Mouse (Mus musculus) lung, adult 2 months (tissue): ENCODE data around the gene Muc1. TPM values are rescaled to one million over a fixed set of nuclear protein-coding genes. Genes with fewer than 3 reads are reported as not detected.

Source experiments
- DNase-seq: peaks from one replicate; pipeline ENCODE4 v3.0.0; 2022
- H3K4me1 ChIP-seq: fragments of 200-500 bp; 2 replicates; pipeline ENCODE4 v1.6.1; 2011; ENCODE audit warnings: low read length; ENCODE audit not compliant: control insufficient read depth, insufficient read depth
- H3K4me3 ChIP-seq: fragments of 200-500 bp; replicated peaks from 2 replicates; pipeline ENCODE3; 2011; ENCODE audit warnings: low read depth, mild to moderate bottlenecking, control low read depth, low read length; ENCODE audit errors: extremely low read depth
- CTCF ChIP-seq: fragments of 200-500 bp; IDR thresholded peaks from 2 replicates; pipeline ENCODE4 v1.5.1; 2011; ENCODE audit warnings: mild to moderate bottlenecking, low read length, control low read depth; ENCODE audit not compliant: insufficient read depth
- POLR2A ChIP-seq: fragments of 200-500 bp; IDR thresholded peaks from 2 replicates; pipeline ENCODE4 v1.6.1; 2011; ENCODE audit warnings: low read depth, mild to moderate bottlenecking, control low read depth, low read length, borderline replicate concordance; ENCODE audit errors: extremely low read depth
- WGBS: fragments of 180-500 bp; shearing (Covaris S2); methylation state at CpG from one replicate; pipeline ENCODE4 v1.1.7; 2018; 5-methylcytosine and 5-hydroxymethylcytosine counted together
- polyA plus RNA-seq: library from polyadenylated mRNA; depleted of rRNA; stranded (reverse); fragments of >200 nt; gene quantifications from 2 replicates; pipeline ENCODE4 v1.2.3, GENCODE M21; 2012

Gene Muc1
- polyA plus RNA-seq, 1 experiment = 354 TPM

- WGBS = 39% methylated on average over 5 of the region's 5 CpGs
- Histone ChIP-seq H3K4me1 (peaks cover 8% of the 10 kb centered on the region; the same call in 1 of the 2 replicates), H3K4me3 (no peak overlapping the region)
- no peak for DNase-seq
- no peak for TF ChIP-seq POLR2A
- TF ChIP-seq CTCF = no peak
These were observed 27.3 kb downstream of the Muc1 start for GRCm38 (mm10) chr3:89256177-89256576.

- Histone ChIP-seq H3K4me1 (peaks cover 7% of the 10 kb centered on the region; the same call in 1 of the 2 replicates), H3K4me3 (no peak within 1 kb of the TSS)
- DNase-seq = no peak
- WGBS = 50% methylated on average over 7 of the region's 7 CpGs
- TF ChIP-seq CTCF = no peak
- TF ChIP-seq POLR2A = no peak
These were observed 30.2 kb downstream of the Muc1 start, which contains the start of gene Dpm3 for GRCm38 (mm10) chr3:89259076-89259475. TSS of gene Dpm3 (plus strand) at chr3:89259358.

- DNase-seq = no peak
- TF ChIP-seq CTCF (no peak), POLR2A (no peak)
- H3K4me1 ChIP-seq = peaks cover 7% of the 10 kb centered on the region; the same call in 1 of the 2 replicates
- no peak overlapping the region for H3K4me3 ChIP-seq
- WGBS = 84% methylated on average over 3 of the region's 3 CpGs
These were observed 31.4 kb downstream of the Muc1 start for GRCm38 (mm10) chr3:89260211-89260610.

- DNase-seq = no peak
- 45% methylated on average over 10 of the region's 10 CpGs for WGBS
- H3K4me3 ChIP-seq = no peak overlapping the region
- no peak for TF ChIP-seq POLR2A
- peaks cover 5% of the 10 kb centered on the region for H3K4me1 ChIP-seq
These were observed 33.6 kb downstream of the Muc1 start for GRCm38 (mm10) chr3:89262417-89262816.

GRCm38 (mm10) chr3:89266439-89266893 is 37.6 kb downstream of the Muc1 start:
- WGBS = under 1% methylated on average over 20 of the region's 20 CpGs
- Histone ChIP-seq H3K4me3 (peak overlapping the region; percentile 79), H3K4me1 (peaks cover 22% of the 10 kb centered on the region)
- peak; percentile 77 for DNase-seq
- TF ChIP-seq CTCF = no peak
- TF ChIP-seq POLR2A = peak; percentile 94; the same call in 1 of the 2 replicates

- H3K4me3 ChIP-seq = no peak overlapping the region
- TF ChIP-seq POLR2A (no peak), CTCF (no peak)
- no peak for DNase-seq
- peaks cover 18% of the 10 kb centered on the region for H3K4me1 ChIP-seq
- 82% methylated on average over 8 of the region's 8 CpGs for WGBS
These were observed 40.1 kb downstream of the Muc1 start for GRCm38 (mm10) chr3:89268916-89269315.

GRCm38 (mm10) chr3:89270051-89270755 is 41.3 kb downstream of the Muc1 start, which contains the start of gene Slc50a1:
TSS of gene Slc50a1 (minus strand) at chr3:89270570.
- DNase-seq = peak; percentile 87
- TF ChIP-seq POLR2A (peak; percentile 78; the same call in 1 of the 2 replicates), CTCF (peak; percentile 22; the same call in 1 of the 2 replicates)
- 1% methylated on average over 38 of the region's 39 CpGs for WGBS
- Histone ChIP-seq H3K4me1 (peaks cover 18% of the 10 kb centered on the region), H3K4me3 (peak within 1 kb of the TSS; percentile 65)

- 29% methylated on average over 6 of the region's 6 CpGs for WGBS
- DNase-seq = peak; percentile 53
- no peak overlapping the region for H3K4me3 ChIP-seq
These were observed 42.0 kb downstream of the Muc1 start for GRCm38 (mm10) chr3:89270891-89271290.

GRCm38 (mm10) chr3:89271760-89272159 is 42.9 kb downstream of the Muc1 start:
- DNase-seq = peak; percentile 31
- TF ChIP-seq POLR2A (no peak), CTCF (no peak)
- no peak overlapping the region for H3K4me3 ChIP-seq
- 47% methylated on average over 6 of the region's 6 CpGs for WGBS
- H3K4me1 ChIP-seq = peaks cover 25% of the 10 kb centered on the region

More at GRCm38 (mm10) chr3:89270891-89271290, 42.0 kb downstream of the Muc1 start:
- TF ChIP-seq CTCF = no peak
- no peak for TF ChIP-seq POLR2A
- H3K4me1 ChIP-seq = peaks cover 19% of the 10 kb centered on the region

GRCm38 (mm10) chr3:89276061-89276460 is 47.2 kb downstream of the Muc1 start:
- TF ChIP-seq POLR2A = 0 out of 2 replicates have a peak, but pooled peaks have one; percentile 13
- no peak for TF ChIP-seq CTCF
- no peak for DNase-seq
- Histone ChIP-seq H3K4me3 (peak overlapping the region; percentile 7), H3K4me1 (peaks cover 11% of the 10 kb centered on the region)
- 68% methylated on average over 13 of the region's 13 CpGs for WGBS
